Mouse (Mus musculus): ENCODE measurements around the gene Adgrf4.

DNA sequence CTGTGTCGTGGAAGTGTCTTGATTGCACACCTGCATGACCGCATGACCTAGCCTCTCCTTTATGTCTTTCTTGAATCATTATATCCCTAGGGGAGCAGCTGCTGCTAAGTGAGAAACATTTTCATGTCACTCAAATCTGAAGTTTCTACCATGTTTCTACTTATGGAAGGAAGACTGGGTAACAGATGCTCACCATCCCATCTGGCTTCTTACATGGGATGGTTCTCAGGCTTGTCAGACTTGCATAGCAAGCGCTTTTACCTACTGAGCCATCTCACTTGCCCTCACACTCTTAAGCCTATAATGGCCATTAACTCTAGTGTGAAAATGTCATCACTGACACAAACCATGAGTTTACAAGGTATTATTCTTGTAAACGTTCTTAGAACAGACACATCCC, 13.5 kb upstream of the Adgrf4 start:
- TF ChIP-seq CTCF (IDR thresholded peaks at IDR 0.05; ENCODE audit: low read depth) (no peak), EP300 (IDR thresholded peaks at IDR 0.05; ENCODE audit: low read depth) (no peak)
